8 mouse cellular contexts compared by ENCODE assay signal in the genomic region with DNA sequence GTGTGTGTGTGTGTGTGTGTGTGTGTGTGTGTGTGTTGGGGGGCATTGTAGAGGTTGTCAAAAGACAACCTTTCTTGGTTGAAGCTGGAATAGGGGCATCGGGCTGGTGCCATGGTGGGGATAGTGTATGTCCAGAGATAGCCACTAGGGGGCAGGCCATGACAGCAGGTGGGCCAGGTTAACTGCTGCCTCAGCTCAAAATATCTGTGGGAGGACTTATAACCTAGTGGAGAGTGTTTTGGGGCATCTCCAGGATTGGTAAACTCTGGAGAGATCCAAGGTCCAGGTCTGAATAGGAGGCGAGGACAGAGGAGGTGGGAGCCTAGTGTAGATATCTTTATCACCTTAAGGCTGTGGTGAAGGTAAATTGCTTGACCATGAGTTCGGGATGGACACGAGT.
DNase-seq lines count a peak whose midpoint lies in the region; ATAC-seq and TF ChIP-seq lines count a peak whose summit lies in the region.

No protein-coding gene starts in this region.

- peak; percentile 57 to 69 for DNase-seq in heart, adult 2 months
- peak; percentile 74 for DNase-seq in embryo, embryonic 10 days (ENCODE audit: low spot score)
- DNase-seq in gastrocnemius, postnatal 4 days (ENCODE audit: low spot score in 2 of 2), result peak; percentile 55 to 66

- intact Hi-C loops in heart, adult 2 months (cut with DNase I), result loop anchor here (2.0 to 5.0 kb wide), 3 partner anchors 111 to 1539 kb away; a partner anchor contains a TSS

- H3K4me1 ChIP-seq in heart, adult 2 months (ENCODE audit: control insufficient read depth, insufficient read depth, low read length), result peaks cover 3% of the 10 kb centered on the region
- H3K4me1 ChIP-seq in heart, embryonic 12.5 days (replicated peaks), result no peaks in the 10 kb centered on the region
- no peaks in the 10 kb centered on the region; the same call in 1 of the 2 replicates for H3K4me1 ChIP-seq in kidney, embryonic 16.5 days (ENCODE audit: insufficient read depth, low read length)
- peaks cover 4% of the 10 kb centered on the region; the same call in 1 of the 2 replicates for H3K4me1 ChIP-seq in limb, embryonic 15.5 days
- no peaks in the 10 kb centered on the region for H3K4me1 ChIP-seq in midbrain, embryonic 16.5 days (ENCODE audit: control insufficient read depth, insufficient read depth, low read length)
- H3K4me1 ChIP-seq in testis, adult 2 months (ENCODE audit: control insufficient read depth, insufficient read depth, low read length), result no peaks in the 10 kb centered on the region; the same call in 1 of the 2 replicates

- TF ChIP-seq CTCF in heart, adult 2 months (IDR thresholded peaks at IDR 0.05), result peak; percentile 78
- peak; percentile 96 for TF ChIP-seq CTCF in testis, adult 2 months (IDR thresholded peaks at IDR 0.05; ENCODE audit: control insufficient read depth, insufficient read depth, insufficient replicate concordance, low read depth, low read length)

- no peak overlapping the region for H3K4me3 ChIP-seq in heart, adult 2 months
- no peak overlapping the region for H3K4me3 ChIP-seq in heart, embryonic 12.5 days
- H3K4me3 ChIP-seq in kidney, embryonic 16.5 days (ENCODE audit: low read length), result no peak overlapping the region
- H3K4me3 ChIP-seq in limb, embryonic 15.5 days, result no peak overlapping the region
- H3K4me3 ChIP-seq in midbrain, embryonic 16.5 days (ENCODE audit: low read depth, low read length), result no peak overlapping the region
- H3K4me3 ChIP-seq in testis, adult 2 months (ENCODE audit: control insufficient read depth, low read depth, low read length), result no peak overlapping the region

- H3K9me3 ChIP-seq in heart, embryonic 12.5 days (replicated peaks), result no peaks in the 10 kb centered on the region
- H3K9me3 ChIP-seq in kidney, embryonic 16.5 days (ENCODE audit: low read length), result no peaks in the 10 kb centered on the region
- no peaks in the 10 kb centered on the region for H3K9me3 ChIP-seq in limb, embryonic 15.5 days
- H3K9me3 ChIP-seq in midbrain, embryonic 16.5 days (replicated peaks; ENCODE audit: control insufficient read depth, low read length, poor library complexity, severe bottlenecking), result no peaks in the 10 kb centered on the region

- H3K27ac ChIP-seq in heart, adult 2 months, result peak overlapping the region; percentile 51; the same call in 1 of the 2 replicates
- H3K27ac ChIP-seq in heart, embryonic 12.5 days (ENCODE audit: poor library complexity, severe bottlenecking), result no peak overlapping the region
- H3K27ac ChIP-seq in kidney, embryonic 16.5 days (ENCODE audit: low read length), result no peak overlapping the region
- H3K27ac ChIP-seq in limb, embryonic 15.5 days, result no peak overlapping the region
- no peak overlapping the region for H3K27ac ChIP-seq in midbrain, embryonic 16.5 days (ENCODE audit: low read length)
- peak overlapping the region; percentile 16; the same call in 1 of the 2 replicates for H3K27ac ChIP-seq in testis, adult 2 months (ENCODE audit: control insufficient read depth, insufficient read depth, low read depth, low read length)

- H3K27me3 ChIP-seq in heart, adult 2 months (ENCODE audit: control insufficient read depth, insufficient read depth, low read length), result no peaks in the 10 kb centered on the region
- no peaks in the 10 kb centered on the region for H3K27me3 ChIP-seq in heart, embryonic 12.5 days (replicated peaks)
- H3K27me3 ChIP-seq in kidney, embryonic 16.5 days (ENCODE audit: insufficient read depth, low read length), result no peaks in the 10 kb centered on the region
- peaks cover 10% of the 10 kb centered on the region; the same call in 1 of the 2 replicates for H3K27me3 ChIP-seq in limb, embryonic 15.5 days
- H3K27me3 ChIP-seq in midbrain, embryonic 16.5 days (ENCODE audit: control insufficient read depth, insufficient read depth, low read depth, low read length), result no peaks in the 10 kb centered on the region
- H3K27me3 ChIP-seq in testis, adult 2 months (ENCODE audit: control insufficient read depth, insufficient read depth, low read length), result no peaks in the 10 kb centered on the region

- 55% methylated on average over 4 of the region's 4 CpGs for WGBS in heart, adult 2 months
- 58% methylated on average over 4 of the region's 4 CpGs for WGBS in heart, embryonic 12.5 days
- 53% methylated on average over 4 of the region's 4 CpGs for WGBS in kidney, embryonic 16.5 days
- WGBS in limb, embryonic 15.5 days, result 48% methylated on average over 4 of the region's 4 CpGs
- 69% methylated on average over 4 of the region's 4 CpGs for WGBS in midbrain, embryonic 16.5 days

- H3K4me2 ChIP-seq in heart, embryonic 12.5 days, result no peak overlapping the region
- no peak overlapping the region for H3K4me2 ChIP-seq in kidney, embryonic 16.5 days (replicated peaks; ENCODE audit: low read depth, low read length)
- H3K4me2 ChIP-seq in limb, embryonic 15.5 days, result no peak overlapping the region
- no peak overlapping the region for H3K4me2 ChIP-seq in midbrain, embryonic 16.5 days (ENCODE audit: low read length)

- H3K9ac ChIP-seq in heart, adult 2 months (ENCODE audit: low read depth, low read length), result no peak overlapping the region
- H3K9ac ChIP-seq in heart, embryonic 12.5 days, result no peak overlapping the region
- no peak overlapping the region for H3K9ac ChIP-seq in kidney, embryonic 16.5 days (replicated peaks; ENCODE audit: low read length)
- no peak overlapping the region for H3K9ac ChIP-seq in limb, embryonic 15.5 days
- H3K9ac ChIP-seq in midbrain, embryonic 16.5 days (ENCODE audit: low read depth, low read length), result no peak overlapping the region

- H3K36me3 ChIP-seq in heart, adult 2 months (ENCODE audit: control insufficient read depth, insufficient read depth, low read length), result no peaks in the 10 kb centered on the region
- no peaks in the 10 kb centered on the region for H3K36me3 ChIP-seq in heart, embryonic 12.5 days
- H3K36me3 ChIP-seq in kidney, embryonic 16.5 days (ENCODE audit: insufficient read depth, low read length), result no peaks in the 10 kb centered on the region
- H3K36me3 ChIP-seq in limb, embryonic 15.5 days, result no peaks in the 10 kb centered on the region
- no peaks in the 10 kb centered on the region for H3K36me3 ChIP-seq in midbrain, embryonic 16.5 days (ENCODE audit: control insufficient read depth, insufficient read depth, low read length)
- H3K36me3 ChIP-seq in testis, adult 2 months (ENCODE audit: control insufficient read depth, insufficient read depth, low read length), result no peaks in the 10 kb centered on the region

- H3K79me2 ChIP-seq in heart, adult 2 months (replicated peaks; ENCODE audit: control insufficient read depth, insufficient read depth, low read length), result no peaks in the 10 kb centered on the region

- no peak; the same call in none of the 2 replicates for ATAC-seq in heart, embryonic 12.5 days (ENCODE audit: insufficient number of reproducible peaks, low FRiP score)
- ATAC-seq in kidney, embryonic 16.5 days (ENCODE audit: low FRiP score, low TSS enrichment), result peak; percentile 18; the same call in 1 of the 2 replicates
- ATAC-seq in limb, embryonic 15.5 days (ENCODE audit: insufficient number of reproducible peaks, low FRiP score, low TSS enrichment, low read depth), result 0 out of 2 replicates have a peak, but pooled peaks have one; percentile 44
- ATAC-seq in midbrain, embryonic 16.5 days, result peak; percentile 56; the same call in 1 of the 2 replicates

- peak; percentile 59; the same call in 1 of the 2 replicates for TF ChIP-seq EP300 in heart, adult 2 months (IDR thresholded peaks at IDR 0.05; ENCODE audit: insufficient read depth, low read depth, low read length)

- no peak for TF ChIP-seq POLR2A in heart, adult 2 months (IDR thresholded peaks at IDR 0.05; ENCODE audit: insufficient read depth, low read depth, low read length)
- no peak for TF ChIP-seq POLR2A in testis, adult 2 months (IDR thresholded peaks at IDR 0.05; ENCODE audit: control insufficient read depth, low read depth, low read length)

Comparison
In these comparisons a context has a peak if more than half of its experiments do, and no peak if none do; other contexts are left out.
1. H3K27ac ChIP-seq: peak in heart, adult 2 months (single experiment) and testis, adult 2 months (single experiment); none in heart, embryonic 12.5 days (single experiment), kidney, embryonic 16.5 days (single experiment), limb, embryonic 15.5 days (single experiment) and midbrain, embryonic 16.5 days (single experiment).
2. Peak in every context shown above with its lines, with median percentiles within 50 percentile points of each other: DNase-seq.